Mouse (Mus musculus) mature B cell (primary cell): ENCODE data around the gene Rnaseh2c.

Experiments
- in situ Hi-C: fragments of 300-500 bp; cut with MboI; formaldehyde crosslinking; loops from 2 replicates; pipeline ENCODE4 v1.14.3; 2019

Rnaseh2c gene

DNA sequence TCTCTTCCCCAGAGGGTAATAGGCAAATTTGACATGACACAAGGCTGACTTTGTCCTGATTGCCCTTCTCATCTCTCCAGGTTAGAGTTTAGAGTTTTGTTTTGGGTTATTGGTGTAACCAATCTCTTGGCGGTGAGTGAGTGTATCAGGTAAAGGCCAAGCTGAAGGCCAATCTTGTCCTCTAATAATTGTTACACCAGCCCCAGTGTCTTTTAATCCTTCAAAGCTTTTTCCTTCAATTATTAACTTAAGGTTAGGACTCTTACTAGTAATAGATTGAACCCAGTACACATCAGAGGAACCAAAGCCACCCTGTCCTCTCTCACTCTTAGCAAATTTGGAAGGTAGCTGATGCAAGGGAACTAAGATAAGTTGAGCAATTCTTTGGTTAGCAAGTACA is 26.3 kb upstream of the Rnaseh2c start:
- in situ Hi-C loops: no loop called here

DNA sequence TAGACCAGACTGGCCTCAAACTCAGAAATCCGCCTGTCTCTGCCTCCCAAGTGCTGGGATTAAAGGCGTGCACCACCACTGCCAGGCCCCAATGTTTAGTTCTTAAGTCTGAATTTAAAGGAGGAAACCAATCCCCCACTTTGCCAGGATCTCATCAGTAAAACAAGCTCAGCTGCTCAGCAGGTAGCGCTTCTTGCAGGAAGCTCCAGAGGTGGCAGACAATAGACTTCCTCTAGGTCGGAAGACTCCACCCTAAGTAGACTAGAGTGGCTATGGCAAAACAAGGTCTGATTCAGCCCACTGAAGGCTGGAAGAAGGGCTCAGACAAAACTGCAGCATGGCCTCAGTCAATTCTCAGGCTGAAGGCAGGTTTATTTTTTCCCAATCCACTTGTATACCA is 21.7 kb upstream of the Rnaseh2c start:
- in situ Hi-C loops: no loop called here

DNA sequence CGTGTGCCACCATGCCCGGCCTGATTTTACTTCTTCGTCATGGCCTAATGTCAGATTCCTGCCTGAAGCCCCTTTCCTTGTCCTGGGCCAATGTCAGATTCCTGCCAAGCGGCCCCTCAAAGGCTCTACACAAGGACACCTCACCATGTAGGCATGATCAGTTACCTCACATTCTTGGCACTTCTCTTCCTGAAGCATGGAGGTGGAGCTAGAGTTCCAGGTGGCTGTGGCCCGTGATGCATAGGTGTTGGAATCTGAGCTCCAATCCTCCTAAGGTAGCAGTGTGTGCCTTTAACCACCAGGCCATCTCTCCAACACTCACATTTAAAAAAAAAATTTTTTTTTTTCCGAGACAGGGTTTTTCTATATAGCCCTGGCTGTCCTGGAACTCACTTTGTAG is 20.9 kb upstream of the Rnaseh2c start:
- in situ Hi-C loops: no loop called here

DNA sequence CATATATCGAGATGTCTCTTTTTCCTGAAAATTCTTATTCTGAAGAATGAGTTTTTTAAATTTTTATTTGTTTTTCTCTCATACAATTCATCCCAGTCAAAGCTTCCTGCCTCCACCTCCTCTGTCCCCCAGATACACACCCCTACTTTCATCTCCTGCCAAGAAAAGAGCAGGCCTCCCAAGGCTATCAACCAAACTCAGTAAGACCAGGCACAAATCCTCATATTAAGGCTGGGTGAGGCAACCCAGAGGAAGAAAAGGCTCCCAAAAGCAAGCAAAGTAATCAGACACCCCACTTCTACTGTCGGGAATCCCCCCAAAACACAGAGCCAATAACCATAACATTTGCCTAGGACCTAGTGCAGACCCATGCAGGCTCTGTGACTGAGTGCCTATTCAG is 19.7 kb upstream of the Rnaseh2c start:
- in situ Hi-C loops: no loop called here

DNA sequence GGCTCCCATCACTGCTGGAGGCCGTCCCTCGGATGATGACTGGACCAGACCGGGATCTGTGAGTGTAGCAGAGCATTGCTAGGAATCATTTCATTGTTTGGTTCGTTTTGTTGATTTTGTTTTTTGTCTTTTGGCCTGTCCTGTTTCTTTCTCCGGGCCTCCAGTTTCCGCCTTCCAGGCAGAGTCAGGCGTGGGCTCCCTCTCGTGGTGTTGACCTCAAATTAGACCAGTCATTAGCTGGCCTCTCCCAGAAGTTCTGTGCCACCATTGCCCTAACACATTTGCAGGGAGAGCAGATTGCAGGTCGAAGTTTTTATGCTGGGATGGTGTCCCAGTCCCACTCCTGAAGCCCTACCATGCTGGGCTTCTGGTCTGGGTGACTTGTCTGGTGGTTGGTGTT is 12.5 kb upstream of the Rnaseh2c start:
- in situ Hi-C loops: no loop called here

DNA sequence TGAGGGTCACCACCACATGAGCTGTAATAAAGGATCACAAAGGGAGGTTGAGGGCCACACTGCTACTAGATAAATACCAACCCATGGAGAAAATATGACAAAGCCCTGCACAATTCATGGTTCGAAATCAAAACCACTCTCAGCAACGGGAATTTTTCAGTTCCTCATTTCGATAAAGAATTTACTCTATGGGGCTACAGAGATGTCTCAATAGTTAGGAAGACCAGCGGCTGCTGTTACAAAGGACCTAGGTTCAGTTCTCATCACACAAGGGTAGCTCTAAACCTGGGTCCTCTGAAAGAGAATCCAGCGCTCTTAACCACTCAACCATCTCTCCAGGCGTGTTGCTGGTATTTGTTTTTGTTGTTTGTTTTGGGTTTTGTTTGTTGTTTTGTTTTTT is 9.8 kb upstream of the Rnaseh2c start:
- in situ Hi-C loops: no loop called here

DNA sequence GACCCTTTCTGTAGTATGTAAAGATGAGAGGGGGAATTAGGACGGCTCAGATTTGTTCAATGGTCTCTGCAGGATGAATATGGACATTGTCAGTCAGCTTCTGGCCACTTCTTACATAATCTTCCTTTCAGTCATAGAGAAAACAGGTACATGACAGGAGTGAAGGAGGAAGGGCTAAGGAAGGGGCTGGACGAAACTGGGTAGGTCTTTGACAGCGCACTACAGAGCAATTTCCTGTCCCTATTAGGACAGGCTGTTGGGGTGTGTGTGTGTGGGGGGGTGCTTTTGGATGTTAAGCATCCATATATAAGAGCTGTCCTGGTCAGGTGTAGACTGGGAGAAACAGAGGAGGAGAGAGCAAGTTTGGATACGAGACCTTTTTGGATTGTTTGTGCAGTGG is 2.4 kb upstream of the Rnaseh2c start:
- in situ Hi-C loops: no loop called here

DNA sequence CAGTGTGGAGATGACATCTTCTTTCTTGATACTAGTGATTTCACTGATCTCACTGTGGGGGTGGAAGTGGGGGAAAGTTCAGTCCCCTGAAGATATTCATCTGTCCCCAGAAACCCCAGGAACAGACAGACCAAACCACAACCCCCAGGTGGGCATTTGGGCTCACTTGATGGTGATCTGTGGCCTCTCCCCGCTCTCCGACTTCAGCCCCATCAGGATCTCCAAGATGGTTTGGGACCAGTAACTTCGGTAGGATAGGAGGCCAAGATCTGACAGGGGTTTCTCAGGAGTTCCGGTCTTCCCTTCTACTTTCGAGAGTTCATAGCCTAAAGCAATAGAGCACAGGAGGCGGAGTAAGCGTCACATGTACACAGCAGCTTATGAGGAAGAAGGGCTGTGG is 2.0 kb downstream of the Rnaseh2c start:
- in situ Hi-C loops: no loop called here

DNA sequence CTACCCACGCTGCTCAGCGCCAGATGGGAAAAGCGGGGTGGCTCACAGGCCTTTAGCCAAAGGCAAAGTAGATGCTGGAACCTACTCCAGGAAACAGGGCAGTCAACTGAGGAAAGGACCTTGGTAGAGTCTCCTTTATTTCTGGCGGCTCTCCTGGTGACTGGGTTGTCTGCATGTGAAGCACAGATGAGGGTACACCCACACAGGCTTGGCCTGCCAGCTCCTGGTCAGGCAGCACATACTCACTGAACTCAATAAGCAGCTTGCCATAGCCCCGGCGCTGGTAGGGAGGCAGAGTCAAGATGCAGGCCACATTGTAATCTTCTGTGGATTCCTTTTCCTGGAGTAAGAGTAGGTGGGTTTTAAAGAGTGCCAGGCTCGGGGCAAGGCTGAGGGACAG is 3.5 kb downstream of the Rnaseh2c start:
- in situ Hi-C loops: no loop called here

DNA sequence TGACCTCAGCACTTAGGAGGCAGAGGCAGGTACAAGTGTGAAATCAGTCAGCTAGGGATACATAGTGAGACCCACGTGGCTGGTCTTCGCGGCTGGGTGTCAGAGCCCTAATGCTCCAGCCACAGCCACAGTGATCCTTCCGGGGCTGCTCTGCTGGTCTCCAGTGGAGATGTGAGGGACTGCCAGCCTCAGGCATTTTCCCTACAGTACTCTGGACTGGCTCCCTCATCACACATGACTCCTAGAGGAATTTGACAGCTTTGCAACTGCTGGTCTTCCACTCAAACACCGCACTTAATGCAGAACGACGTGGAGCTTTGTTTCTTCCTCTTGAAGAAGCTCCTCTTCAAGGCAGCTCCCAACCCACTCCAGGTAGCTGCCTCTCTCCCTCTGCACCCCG is 4.5 kb downstream of the Rnaseh2c start:
- in situ Hi-C loops: no loop called here

DNA sequence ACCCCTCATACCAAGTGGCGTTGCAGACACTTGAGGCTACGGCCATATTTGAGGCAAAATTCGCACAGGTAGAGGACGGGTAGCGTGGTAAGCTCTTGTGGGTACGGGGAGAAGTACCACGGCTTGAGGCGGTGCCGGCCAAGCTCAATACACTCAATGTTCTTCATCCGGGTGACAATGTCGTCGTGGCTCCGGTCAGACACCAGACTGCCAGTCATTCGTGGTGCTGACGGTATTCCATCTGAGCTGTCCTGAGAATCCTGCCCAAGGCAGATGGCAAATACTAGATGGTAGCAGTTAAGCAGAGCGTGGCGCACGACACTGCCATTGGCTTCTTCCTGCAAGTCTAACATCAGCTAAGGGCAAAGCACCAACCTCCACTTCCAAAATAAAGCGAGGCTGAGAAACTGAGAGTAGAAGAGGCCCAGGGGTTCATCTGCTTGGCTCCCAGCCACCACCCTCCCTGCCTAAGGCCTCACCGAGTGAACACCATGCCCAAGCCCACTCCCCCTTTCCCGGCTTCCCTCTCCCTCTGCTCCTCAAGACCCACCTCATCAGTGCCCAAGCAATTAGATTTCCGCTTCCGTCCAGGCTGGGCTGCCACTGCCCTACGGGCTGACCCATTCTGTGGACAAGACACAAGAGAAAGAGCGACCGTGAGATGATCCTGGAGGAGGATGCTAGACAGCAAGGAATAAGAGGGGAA is 6.2 kb downstream of the Rnaseh2c start:
- in situ Hi-C loops: no loop called here

DNA sequence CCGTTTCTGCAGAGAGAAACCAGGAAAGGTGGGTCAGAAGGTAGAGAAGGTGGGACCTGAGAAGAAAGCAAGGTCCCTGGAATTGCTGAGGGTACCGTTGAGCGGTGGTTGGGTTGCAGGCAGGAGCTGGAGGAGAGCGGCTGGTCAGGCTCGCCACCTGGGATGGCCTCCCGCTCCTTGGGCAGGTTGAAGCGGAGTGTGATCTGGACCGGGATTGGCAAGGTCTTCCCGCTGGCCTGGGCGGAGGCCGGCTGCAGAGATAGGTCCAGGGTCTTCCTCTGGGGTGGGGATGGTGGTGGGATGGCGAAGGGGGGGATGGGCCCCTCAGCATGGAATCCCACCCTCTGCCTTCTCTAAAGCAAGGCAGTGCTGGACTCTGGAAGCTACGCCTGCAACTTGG is 7.0 kb downstream of the Rnaseh2c start:
- in situ Hi-C loops: no loop called here

DNA sequence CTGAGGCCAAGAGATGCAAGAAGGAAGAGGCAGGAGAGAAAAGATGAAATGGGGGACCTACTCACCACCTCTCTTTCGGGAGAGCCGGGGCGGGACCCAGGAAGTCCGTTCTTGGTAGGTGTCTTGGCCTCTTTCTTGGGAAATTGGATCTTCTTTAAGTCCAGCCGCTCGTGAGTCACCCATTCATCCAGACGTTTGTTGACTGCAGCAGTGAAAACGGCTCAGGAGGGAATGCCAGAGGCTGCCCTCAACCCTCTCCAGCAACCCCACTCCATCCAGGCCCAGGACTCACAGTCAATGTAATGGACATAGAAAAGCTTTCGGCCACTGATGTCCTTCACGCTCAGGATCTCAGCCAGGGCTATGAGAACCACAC is 7.5 kb downstream of the Rnaseh2c start:
- in situ Hi-C loops: no loop called here

DNA sequence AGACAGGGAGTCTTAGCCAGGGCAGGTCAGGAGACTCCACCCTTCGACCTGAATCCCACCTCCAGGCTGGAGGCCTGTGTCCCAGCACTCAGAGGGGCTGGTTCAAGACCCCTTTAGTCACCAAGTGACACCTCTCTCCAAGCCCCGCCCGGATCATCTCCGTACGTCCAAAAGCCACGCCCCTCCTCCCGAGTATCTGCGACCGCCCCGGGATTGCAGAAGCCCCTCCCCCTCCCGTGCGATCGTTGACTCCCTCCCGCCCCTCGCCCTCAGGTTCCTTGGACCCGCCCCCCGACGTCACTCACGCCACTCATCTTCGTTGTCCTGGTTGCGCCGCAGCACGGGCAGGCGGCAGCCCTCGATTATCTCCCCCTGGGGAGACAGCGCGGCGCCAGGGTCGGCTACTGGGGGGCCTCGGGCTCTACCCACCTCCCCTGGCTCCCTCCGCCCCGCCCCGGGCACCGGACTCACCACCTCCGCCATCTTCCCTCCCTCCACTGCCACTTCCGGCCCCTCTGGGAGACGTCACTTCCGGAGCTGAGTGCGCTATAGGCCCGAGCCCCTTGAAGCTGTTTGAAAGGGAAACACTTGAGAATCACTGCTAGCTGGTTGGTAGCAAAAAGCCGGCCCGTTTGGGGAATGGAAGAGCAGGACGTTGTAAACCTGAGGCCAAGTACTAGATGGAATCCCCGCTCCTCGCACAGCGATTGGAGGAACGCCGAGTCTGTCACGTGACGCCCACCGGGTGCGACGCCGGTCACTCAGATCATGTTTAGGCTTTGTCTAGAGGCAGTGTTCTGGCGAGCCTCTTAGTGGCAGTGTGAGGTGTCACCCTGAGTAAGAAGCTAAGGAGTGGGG is 8.1 kb downstream of the Rnaseh2c start, which contains the start of gene Kat5:
TSS of gene Kat5 (minus strand) at position 691 of the 858 bp plus-strand sequence.
- in situ Hi-C loops: no loop called here

DNA sequence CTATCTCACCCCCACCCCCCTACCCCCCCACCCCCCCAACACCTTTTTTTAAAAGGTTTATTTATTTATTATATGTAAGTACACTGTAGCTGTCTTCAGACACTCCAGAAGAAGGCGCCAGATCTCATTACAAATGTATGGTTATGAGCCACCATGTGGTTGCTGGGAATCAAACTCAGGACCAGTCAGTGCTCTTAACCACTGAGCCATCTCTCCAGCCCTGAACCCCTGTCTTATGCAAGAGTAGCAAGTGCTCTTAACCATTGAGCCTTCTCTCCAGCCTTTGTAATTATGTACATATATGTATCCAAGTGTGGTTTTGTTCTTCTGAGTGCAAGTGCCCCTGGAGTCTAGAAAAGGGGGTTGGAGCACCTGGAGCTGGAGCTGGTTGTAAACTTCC is 10.3 kb downstream of the Rnaseh2c start:
- in situ Hi-C loops: no loop called here

DNA sequence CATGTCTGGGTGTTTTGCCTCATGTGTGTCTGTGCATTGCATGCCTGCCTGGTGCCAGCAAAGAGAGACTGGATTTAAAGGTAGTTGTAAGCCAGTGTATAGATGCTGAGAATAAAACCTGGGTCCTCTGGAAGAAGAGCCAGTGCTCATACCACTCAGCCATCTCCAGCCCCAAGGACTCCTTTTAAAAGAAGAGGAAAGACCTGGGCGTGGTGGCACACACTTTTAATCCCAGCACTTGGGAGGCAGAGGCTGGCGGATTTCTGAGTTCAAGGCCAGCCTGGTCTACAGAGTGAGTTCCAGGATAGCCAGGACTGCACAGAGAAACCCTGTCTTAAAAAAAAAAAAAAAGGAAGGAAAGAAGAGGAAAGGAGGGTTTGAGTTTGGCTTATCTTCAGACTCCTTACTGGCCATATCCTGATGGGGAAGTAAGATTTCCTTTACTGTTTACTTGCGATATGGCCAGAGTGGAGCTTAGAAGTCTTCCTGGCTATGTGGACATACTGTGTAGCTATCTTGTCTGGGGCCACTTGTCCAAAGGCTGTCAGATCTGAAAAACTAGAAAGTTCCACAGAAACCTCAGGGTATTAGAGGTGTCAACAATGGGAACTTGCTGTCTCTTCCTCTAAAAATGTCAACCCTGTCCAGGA is 11.2 kb downstream of the Rnaseh2c start:
- in situ Hi-C loops: no loop called here

DNA sequence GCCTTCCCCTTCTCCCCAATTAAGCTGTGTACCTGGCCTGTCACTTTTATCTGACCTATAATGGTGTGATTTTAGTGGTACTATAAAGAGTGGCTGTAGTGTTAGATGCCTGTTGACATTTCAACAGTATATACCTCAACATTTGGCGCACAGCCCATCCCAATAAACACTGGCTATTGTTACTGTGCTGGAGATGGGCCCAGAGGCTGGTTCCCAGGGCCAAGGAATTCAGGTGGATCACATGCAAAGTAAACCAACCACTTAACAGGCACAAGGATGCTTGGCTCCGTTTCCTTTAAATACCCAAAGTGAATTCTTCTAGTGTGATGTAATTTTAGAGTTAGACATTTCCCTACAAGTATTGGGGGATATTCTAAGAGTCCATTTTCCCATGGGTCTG is 13.3 kb downstream of the Rnaseh2c start:
- in situ Hi-C loops: no loop called here

DNA sequence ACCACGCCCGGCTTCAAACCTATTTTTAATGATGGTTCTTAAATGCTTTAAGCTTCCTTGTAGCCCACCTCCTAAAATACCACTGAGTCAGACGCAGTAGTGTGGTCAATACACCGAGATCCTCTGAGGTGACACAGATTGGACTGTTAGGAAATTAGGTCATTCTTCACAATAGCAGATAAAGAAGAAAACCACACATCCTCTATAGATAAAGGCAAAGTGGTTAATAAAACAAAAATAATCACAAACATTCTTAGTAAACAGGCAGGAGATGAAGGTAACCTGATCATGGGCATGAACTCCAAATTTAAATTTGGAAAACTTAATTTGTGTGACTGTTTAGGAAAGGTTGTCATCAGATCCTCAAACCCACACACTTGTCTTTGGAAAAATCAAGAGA is 18.3 kb downstream of the Rnaseh2c start:
- in situ Hi-C loops: no loop called here

DNA sequence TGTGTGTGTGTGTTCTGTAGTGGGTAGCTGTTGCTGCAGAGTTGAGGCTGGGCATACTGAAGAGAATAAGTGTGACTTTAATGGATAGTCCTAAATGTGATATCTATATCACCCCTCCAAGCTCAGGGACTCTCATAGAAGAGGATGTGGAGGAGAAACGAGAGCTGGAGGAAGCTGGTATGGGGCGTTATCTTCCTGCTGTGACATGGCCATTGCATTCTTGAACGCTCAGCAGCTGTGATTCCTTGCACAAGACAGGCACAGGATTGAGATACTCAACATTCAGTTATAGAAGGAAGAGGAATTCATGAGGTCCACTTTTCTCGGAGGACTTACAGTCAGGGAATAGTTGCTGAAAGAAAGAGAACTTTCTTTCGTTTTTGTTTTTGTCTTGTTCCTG is 20.2 kb downstream of the Rnaseh2c start:
- in situ Hi-C loops: no loop called here

DNA sequence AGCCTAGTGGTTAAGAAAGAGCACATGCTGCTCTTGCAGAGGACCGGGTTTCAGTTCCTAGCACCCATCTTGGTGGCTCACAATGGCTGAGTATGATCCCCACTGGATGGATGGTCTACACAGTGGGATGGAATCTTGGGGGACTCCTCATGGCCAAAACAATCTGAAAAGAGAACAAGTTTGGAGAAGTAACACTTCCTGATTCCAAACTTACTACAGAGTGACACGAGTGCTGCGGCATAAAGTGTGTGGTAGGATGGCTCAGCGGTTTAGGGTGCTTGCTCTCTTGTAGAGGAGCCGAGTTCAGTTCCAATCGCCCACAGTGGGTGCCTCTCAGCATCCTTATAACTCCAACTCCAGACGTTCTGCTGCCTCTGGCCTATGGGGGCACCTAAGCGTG is 23.6 kb downstream of the Rnaseh2c start:
- in situ Hi-C loops: no loop called here

DNA sequence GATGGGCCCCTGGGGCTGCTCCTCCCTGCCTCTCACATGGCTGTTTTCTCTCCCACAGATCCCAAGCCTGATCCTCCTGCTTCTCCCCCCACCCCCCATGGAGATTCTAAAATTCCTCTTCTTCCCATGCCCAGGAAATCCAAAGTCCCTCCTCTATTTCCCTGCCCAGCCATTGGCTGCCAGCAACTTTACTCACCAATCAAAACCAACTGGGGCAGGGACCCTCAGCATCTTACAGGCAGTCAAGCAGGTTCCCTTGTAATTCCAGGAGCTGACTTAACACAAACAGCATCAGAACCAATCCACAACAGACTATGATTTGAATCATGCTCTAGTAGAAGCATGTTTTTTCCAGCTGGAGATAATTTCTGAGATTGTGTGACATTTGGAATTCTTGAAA is 28.2 kb downstream of the Rnaseh2c start:
- in situ Hi-C loops: no loop called here

DNA sequence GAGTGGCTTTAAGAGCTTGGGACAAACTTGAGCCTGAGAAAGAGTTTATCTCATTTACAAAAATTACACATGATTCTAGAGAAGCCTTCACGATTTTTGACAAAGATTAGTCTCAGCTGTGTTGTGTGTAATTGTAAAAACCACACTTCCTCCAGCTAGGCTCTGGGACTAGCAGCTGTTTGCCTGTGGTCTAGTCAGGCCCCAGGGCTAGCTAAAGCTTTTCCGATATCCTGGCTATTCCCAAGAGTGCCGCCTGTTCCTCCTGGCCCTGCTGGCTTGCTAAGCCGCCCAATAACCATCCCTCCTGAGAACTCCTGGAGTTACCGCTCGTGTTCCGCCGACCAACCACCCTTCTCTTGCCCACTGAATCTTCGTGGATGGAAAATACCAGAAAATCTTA is 30.4 kb downstream of the Rnaseh2c start:
- in situ Hi-C loops: no loop called here

DNA sequence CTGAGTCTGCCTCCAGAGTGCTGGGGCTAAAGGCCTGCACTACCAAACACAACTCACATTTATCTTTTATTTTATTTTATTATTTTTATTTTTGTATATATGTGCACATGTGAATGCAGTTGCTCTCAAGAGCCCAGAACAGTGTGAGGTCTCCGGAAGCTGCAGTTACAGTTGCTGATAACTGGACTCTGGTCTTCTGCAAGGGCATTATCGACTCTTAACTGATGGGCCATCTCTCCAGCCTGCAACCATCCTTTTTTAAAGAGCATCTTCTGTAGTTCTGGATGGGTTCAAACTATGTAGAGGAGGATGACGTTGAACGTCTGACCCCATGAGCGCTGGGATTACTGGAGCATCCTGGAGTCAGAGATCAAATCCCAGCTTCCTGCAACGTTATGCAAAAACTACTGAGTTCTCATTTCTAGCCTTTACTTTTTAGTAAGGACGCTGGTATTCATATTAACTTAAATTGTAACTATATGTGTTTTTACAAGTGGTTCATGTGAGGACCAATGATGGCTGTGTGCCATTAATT is 34.4 kb downstream of the Rnaseh2c start:
- in situ Hi-C loops: no loop called here
